Mouse (Mus musculus) myocyte (in vitro differentiated cells): ENCODE data around the gene Ccdc40.
"Not testable (repeated sequence)": the region's sequence is repeated elsewhere in the genome, so short reads cannot be mapped to it uniquely, and the experiment has no call there.

ENCODE experiments used
- CEBPB ChIP-seq: IDR thresholded peaks from 2 replicates; pipeline ENCODE4 v1.6.1; 2011; ENCODE audit warnings: mild to moderate bottlenecking, moderate library complexity; ENCODE audit not compliant: poor library complexity, insufficient read depth, severe bottlenecking
- E2F4 ChIP-seq: IDR thresholded peaks from one replicate; pipeline ENCODE4 v1.6.1; 2011; ENCODE audit warnings: mild to moderate bottlenecking, control low read depth, moderate library complexity; ENCODE audit not compliant: insufficient read depth
- MAX ChIP-seq: IDR thresholded peaks from one replicate; pipeline ENCODE4 v1.6.1; 2011; ENCODE audit warnings: low read depth, mild to moderate bottlenecking, control low read depth
- MYOD1 ChIP-seq, 3 experiments: IDR thresholded peaks; one replicate each; pipeline ENCODE4 v1.6.1; 2011; ENCODE audit warnings: control low read depth in 2 of 3, low read depth in 2 of 3, mild to moderate bottlenecking in 2 of 3, moderate library complexity in 1 of 3; ENCODE audit not compliant: insufficient read length in 2 of 3, control insufficient read depth in 1 of 3
- MYOG ChIP-seq, 3 experiments: IDR thresholded peaks; one replicate each; pipeline ENCODE4 v1.6.1; 2011; ENCODE audit warnings: control low read depth in 2 of 3, low read depth in 2 of 3, mild to moderate bottlenecking in 2 of 3; ENCODE audit not compliant: insufficient read length in 2 of 3, control insufficient read depth in 1 of 3, insufficient read depth in 1 of 3
- POLR2A ChIP-seq: IDR thresholded peaks from one replicate; pipeline ENCODE4 v1.6.1; 2011; ENCODE audit warnings: low read depth, mild to moderate bottlenecking, control low read depth, moderate library complexity; ENCODE audit not compliant: insufficient read length
- POLR2AphosphoS2 ChIP-seq: IDR thresholded peaks from one replicate; pipeline ENCODE4 v1.6.1; 2011; ENCODE audit warnings: low read depth, control low read depth; ENCODE audit not compliant: insufficient read length
- REST ChIP-seq: IDR thresholded peaks from one replicate; pipeline ENCODE4 v1.6.1; 2011; ENCODE audit warnings: mild to moderate bottlenecking, control low read depth, moderate library complexity; ENCODE audit not compliant: insufficient read depth, insufficient read length
- SRF ChIP-seq: IDR thresholded peaks from one replicate; pipeline ENCODE4 v1.6.1; 2011; ENCODE audit warnings: low read depth; ENCODE audit not compliant: control insufficient read depth, insufficient read length
- TCF12 ChIP-seq: IDR thresholded peaks from one replicate; pipeline ENCODE4 v1.6.1; 2011; ENCODE audit warnings: mild to moderate bottlenecking, control low read depth; ENCODE audit not compliant: poor library complexity, insufficient read depth, severe bottlenecking
- TCF3 ChIP-seq: IDR thresholded peaks from one replicate; pipeline ENCODE4 v1.6.1; 2011; ENCODE audit warnings: low read depth, control low read depth; ENCODE audit not compliant: insufficient read length
- USF1 ChIP-seq: IDR thresholded peaks from one replicate; pipeline ENCODE4 v1.6.1; 2011; ENCODE audit warnings: low read depth, mild to moderate bottlenecking, control low read depth, moderate library complexity

DNA sequence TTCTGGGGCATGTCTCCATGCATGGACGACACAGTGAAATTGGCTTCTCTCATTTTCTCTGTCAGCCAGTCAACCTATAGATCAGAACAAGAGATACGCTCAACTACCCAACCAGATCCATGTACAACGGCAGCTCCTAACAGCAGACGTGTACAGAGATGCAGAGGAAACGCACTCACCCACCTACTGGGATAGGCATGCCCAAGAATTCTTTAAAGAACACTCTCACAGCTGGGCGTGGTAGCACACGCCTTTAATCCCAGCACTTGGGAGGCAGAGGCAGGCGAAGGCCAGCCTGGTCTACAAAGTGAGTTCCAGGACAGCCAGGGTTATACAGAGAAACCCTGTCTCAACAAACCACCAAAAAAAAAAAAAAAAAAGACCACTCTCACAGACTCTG, 64.5 kb downstream of the Ccdc40 start:
- TF ChIP-seq POLR2A; POLR2AphosphoS2; TCF12; MAX; MYOG (IDR thresholded peaks at IDR 0.05; ENCODE audit: control insufficient read depth in 1 of 3, insufficient read depth in 1 of 3, insufficient read length in 2 of 3, low read depth in 2 of 3); REST; USF1; CEBPB; MYOD1 (IDR thresholded peaks at IDR 0.05; ENCODE audit: control insufficient read depth in 1 of 3, insufficient read length in 2 of 3, low read depth in 2 of 3); SRF; E2F4; TCF3: not testable (repeated sequence)
